Mouse (Mus musculus) thymus, postnatal 0 days (tissue): Measurements from ENCODE around the gene Rpl18a. TPM values are rescaled to one million over a fixed set of nuclear protein-coding genes. Genes with fewer than 3 reads are reported as not detected.

ENCODE experiments used
- DNase-seq: peaks from one replicate; pipeline ENCODE4 v3.0.0-alpha.2; 2015; ENCODE audit warnings: low spot score
- polyA plus RNA-seq: library from polyadenylated mRNA; unstranded; fragments of >200 nt; fragmentation: Nextera tagmentation; extraction: Ambion mirVana; gene quantifications from 2 replicates; pipeline ENCODE4 v1.2.1, GENCODE M21; 2015

Gene Rpl18a
- polyA plus RNA-seq, 1 experiment from 2014 or later = 6,882 TPM

DNA sequence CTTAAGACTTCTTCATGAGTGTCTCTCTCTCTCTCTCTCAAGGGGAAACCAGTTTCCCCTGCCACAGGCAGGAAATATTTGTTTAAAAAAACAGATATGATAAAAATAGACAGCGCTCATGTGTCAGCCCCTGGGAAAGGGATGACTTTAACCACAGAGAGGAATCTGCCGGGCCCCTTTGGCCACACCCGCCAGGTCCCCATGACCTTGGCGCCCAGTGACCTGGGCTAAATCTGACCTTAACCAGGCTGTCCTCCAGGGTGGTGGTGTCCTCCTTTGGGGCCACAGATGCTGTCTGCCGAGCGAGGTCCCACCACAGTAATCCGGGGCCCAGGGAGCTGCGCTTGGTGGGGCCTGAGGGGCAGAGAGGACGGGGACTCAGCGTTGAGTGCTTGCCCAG is 12.5 kb downstream of the Rpl18a start:
- DNase-seq = no peak

DNA sequence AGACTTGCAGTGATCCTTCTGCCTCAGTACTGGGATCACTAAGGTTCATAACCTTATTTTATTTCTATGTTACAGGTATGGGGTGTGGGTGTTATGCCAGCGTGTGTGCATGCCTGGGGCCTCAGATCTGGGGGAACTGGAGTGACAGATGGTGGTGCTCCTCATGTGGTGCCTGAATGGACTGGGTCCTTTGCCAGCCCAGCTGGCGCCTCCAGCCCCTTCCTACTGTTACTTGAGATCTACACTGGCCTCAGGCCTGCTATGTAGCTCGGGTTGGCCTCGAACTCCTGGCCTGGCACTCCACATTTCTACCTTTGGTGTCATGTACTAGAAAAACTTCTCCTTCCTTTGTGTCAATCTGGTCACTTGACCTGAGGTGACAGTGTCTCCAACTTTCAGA is 13.0 kb downstream of the Rpl18a start:
- no peak for DNase-seq

DNA sequence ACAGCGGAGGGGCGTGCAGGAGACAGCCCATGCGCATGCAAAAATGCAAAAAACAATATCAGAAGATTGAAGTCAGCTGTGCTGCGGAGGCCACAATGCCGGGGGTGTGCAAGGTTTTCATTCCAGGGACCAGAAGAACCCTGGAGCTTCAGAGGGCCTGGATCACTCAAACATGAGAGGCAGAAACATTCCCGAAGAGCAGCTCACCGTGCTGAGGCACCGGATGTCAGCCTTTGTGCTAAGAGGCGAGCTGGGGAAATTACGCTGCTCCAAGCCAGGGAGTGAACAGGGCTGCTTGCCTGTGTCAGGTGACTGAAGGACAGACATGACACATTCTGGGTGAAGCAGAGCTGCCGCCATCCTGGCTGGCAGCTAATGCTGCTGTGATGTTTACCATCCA is 16.7 kb downstream of the Rpl18a start:
- DNase-seq = no peak

DNA sequence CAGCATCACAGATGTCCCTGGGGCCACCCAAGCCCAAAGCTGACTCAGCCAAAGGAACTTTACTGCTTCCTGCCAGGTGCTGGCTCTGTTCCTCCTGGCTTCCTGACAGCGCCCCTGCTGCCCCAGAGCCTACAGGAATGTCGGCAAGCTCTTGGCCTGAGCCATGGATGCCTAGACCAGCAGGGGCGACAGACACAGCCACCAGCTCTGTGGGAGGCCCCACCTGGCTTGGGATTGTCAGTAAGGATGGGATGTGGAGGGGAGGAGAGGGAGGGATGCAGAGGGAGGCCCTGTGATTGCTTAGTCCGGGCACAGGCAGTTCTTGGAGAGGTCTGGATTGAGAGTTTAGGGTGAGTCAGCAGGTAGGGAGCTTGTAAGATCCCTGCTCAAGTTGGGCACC is 17.1 kb downstream of the Rpl18a start:
- DNase-seq = no peak

DNA sequence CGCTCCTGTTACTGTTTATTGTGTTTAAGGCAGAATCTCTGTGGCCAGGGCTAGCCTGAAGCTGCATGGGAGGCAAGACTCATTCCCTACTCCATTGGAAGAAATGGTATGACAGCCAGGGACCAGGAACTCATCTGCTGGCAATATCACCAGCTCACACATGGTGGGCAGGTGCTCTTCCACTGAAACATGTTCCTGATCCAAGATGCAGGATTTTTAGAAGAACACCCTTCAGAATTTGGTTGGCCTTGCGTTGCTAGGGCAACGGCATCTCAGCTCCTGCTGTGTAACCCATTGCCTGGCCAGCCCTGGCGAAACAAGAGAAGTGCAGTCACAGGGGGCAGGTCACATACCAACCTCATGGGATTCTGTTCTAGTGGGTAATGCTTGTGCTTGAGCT is 17.7 kb downstream of the Rpl18a start:
- no peak for DNase-seq

DNA sequence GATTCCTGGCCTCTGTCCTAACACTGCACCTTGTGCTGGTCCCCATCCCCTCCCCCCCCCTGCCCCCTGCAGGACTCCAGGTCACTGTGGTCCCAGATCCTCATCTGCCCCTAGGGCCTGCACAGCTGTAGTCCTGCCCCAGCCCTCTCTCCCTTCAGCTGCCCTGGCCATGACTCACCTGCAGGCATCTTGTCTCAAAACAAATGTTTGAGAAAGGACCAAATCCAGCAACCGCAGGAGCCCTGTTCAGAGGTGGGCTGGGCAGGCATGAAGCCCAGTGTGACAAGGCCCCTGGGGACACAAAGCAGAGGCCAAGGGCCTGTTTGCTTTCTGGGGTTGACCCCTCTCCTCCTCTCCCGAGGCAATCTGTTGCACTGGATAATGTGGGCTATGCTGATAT is 19.0 kb downstream of the Rpl18a start:
- no peak for DNase-seq

DNA sequence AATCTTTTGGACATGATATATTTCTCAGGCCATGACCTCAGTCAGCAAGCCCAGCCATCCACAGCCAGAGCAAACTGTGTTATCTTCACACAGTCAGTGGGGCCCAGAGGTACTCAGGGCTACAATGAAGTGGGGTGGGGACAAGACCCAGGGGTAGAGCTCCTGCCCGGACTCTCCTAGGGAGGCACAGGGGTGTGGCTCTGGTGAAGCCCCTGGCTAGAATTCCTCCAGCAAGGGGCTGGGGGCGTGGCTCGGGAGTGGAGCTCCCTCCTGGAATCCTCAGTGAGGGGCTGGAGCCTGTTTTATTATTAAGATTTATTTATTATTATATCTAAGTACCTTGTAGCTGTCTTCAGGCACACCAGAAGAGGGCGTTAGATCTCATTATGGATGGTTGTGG is 20.8 kb downstream of the Rpl18a start:
- no peak for DNase-seq

DNA sequence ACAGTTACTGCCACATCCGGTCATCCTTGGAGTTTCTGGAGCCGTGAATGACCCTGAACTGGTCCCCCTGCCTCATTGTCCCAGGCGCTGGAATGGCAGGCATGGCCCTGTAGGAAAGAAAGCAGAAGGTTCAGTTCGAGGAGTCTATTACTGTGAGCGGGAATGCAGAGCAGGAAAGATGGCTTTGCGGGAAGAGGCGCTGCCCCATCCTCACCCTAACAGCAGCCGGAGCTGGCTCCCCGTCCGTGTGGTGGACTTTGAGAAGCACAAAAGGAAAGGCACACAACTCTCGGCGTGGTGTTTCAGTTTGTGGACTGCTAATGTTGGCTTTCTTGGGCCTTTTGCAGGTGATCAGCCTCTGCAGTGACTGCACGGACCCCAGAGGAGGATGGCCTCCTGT is 22.8 kb downstream of the Rpl18a start:
- no peak for DNase-seq

DNA sequence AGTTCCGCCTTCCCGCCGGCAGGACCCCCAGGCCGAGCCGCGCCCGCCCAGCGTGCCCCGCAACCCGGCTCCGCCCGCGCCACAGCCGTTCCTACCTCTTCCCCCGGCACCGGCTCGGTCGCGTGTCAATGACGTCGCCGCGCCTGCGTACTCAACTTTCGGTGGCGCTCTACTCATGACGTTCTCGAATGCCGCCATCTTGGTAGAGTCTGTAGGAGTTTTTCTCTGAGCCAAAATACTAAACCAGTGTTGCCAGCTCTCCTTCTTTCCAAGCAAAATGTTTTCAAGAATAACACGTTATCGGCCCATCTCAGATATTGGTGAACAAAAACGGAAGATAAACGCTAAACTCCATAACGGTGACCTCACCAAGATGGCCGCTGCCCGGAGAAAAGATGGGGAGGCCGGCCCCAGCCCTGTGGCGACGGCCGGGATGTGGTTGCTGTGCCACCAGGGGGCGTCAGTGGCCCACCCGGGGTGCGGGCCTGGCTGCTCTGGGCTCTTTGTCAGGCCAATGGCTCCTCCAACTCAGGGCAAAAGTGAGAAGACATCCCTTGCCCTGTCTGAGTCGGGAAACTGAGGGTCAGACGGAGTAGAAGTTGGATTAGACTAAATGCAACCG is 23.7 kb downstream of the Rpl18a start, which contains the start of gene Ccdc124:
TSS of gene Ccdc124 (minus strand) at position 572 of the 622 bp plus-strand sequence.
- peak; percentile 96 for DNase-seq

DNA sequence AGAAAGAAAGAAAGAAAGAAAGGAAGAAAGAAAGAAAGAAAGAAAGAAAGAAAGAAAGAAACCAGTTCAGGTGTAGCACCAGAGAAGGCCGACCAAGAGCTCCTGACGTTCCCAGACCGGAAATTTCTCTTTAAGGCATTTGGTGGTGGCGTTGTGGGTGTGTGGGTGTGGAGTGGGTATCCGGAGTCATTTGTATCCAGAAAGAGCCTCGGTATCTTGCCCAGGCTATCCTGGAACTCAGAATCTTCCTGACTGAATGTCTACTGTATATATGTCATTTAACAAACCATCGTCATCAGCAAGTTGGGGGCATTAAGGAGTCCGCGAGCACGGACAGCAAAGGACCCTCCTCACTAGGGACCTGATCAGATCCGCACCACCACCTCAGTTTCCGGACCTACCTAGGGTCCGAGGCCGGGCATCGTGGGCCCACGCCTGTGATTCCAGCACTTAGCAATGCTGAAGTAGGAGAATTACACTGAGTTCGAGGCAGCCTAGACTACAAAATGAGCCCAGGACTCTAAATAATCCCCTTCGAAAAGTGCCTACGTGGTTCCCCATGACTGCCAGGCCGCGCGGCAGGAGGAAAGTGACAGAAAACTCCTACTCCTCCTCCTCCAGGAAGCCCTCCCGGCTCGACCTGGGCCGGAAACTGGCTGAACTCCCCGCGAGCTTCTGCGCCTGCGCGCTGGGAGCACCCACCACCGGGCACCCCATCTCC is 24.4 kb downstream of the Rpl18a start:
- no peak for DNase-seq

DNA sequence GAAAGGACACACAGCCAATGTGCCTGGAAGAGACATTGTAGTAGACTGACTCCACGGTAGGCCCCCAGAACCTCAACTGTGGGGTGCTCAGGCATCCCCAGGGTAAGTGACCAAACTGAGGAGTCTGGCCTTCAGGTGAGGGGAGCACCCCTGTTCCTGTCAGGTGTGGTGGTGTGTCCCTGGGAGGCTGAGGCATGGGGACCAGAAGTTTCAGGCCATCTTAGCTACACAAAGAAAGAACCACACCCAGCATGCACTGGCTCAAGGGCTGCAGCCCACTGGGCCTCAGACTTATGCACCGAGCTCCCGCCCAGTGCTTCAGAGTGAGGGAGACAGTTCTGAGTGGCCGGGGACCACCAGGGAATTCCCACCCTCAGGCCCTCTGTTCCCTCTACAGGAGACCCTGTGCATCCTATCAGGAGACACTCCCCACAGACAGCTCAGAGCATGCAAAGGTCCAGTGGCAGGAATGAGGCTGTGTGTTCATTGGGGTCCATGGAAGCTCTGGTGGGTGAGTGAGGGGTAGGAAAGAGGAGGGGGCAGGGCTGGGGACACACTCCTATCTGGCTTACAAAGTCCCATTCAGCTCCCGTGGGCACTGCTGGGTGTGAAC is 25.9 kb downstream of the Rpl18a start:
- no peak for DNase-seq

DNA sequence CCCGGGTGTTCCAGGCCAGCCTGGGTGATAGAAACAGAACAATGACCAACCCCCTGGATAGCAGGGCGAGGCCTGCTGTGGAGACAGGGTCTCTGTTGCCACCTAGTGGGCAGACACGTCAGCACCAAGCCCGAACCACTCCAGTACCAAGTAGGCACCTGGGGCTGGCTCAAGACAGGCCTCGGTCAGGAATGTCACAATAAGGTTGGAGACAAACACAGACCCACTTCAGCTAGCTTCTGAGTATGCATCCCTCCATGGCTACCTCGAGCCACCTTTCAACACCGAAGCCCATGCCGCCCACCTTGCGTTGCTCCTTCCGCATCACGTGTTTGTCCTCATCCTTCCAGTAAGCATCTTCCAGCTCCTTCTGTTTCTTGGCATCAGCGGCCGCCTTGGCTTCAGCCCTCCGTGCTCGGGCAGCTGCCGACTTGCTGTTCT is 27.6 kb downstream of the Rpl18a start:
- peak; percentile 66 for DNase-seq

DNA sequence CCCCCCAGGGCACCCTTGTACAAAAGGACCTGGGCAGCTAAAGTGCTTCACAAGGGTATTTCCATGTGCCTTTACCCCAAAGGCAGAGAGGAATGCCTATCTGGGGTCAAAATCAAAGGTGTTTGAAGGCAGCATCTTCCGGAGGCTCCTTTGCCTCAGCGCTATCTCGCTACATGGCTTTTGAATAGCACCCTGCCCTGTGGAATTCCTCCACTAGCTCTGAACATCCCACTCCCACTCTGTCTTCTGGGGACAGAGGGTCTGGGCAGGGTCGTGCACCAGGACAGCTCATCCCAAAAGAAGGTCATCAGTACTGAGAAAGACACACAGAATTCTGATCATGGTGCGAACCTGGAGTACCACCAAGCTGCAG is 28.0 kb downstream of the Rpl18a start:
- DNase-seq = no peak

DNA sequence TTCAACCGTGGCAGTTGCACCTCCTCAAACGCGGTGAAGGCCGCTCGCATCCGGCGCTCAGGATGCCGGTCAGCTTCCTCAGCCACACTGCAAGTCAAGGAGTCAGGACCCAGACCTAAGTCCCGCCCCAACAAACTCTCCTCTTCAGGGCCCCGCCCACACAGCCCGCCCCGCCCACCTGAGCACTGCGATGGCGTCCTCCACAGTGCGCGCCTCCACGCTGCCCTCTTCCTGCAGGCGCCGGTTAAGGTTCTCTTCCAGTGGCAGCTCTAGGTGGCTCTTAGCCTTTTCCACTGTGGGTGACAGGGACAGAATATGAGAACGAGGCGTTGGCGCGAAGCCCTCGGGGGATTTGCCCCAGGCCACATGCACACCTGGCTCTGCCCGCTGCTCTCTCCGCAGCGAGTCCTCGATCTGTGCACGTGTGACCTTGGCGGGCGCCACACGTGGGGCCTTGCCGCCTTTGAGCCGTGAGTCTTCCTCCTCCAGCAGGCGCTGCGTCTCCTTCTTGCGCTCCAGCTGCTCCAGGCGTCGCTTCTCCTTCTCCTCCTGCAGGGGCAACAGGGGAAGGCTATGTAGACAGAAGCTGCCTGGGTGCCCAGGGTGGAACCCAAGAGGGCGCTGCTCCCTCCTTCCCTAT is 28.5 kb downstream of the Rpl18a start:
- DNase-seq = peak; percentile 67

DNA sequence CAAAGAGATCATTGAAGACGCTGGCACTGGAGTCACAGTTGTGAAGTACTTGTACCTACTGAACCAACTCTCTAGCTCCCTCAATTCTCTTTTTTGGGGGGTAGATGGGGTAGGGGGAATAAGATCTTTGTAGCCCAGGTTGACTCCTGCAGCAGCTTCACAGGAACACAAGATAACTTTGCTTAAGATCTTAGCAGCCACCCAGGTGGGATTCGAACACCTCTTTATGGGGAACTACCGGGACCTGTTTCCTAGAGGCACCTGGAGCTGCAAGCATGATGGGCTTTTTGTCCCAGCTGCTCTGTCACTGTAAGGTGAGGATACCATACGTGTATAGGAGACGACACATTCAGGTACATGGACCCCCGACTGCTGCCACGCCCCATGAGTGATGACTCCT is 30.6 kb downstream of the Rpl18a start:
- no peak for DNase-seq

DNA sequence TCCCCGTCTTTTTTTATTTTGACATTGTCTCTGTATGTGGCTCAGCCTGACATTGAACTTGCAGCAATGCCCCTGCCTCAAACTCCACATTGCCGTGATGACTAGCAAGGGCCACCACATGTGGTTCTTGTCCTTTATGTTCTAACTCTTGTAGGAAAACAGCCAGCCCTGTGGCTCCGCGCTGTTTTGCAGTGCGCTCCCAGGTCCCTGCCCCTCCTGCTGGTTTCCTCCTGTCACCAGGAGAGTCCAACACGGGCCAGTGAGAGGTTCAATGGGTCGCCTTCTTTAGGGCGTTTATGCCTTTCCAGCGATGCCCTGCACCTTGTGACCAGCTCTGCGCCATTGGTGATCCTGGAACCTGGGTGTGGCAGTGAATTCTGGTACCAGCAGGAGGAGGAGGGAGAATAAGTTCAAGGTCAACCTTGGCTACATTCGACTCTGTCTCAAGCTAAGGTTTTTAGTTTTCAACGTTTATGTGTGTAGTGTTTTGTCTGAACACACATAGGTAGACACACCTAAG is 31.2 kb downstream of the Rpl18a start:
- no peak for DNase-seq

DNA sequence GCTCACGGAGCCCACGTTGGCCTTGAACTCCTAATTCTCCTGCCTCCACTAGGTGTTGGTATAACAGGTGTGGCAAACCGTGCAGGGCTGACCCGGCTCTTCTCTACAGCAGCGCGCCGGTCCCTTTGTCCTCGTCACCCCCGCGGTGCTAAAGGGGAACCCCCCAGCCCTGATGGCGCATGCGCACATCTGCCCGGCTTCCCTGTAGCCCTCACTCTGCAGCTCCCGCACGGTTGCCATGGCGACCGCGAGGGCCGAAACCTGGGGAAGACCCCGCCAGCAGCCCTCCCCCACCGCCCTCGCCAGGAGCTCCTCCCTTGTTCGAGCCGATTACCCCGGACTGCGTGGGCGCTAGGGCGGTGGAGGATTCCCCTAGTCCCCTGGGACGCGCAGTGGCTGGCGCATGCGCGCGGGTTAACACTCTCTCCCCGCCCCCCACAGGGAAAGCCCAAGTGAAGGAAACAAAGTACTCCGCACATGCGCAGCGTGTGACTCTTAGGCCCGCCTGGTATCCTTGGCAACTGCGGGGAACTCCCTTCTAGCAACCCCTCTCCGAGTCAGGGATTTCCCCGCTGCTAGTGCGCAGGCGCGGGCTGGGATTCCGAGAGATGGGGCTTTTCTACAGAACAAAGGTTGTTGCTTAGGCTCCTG is 31.7 kb downstream of the Rpl18a start:
- DNase-seq = peak; percentile 100

DNA sequence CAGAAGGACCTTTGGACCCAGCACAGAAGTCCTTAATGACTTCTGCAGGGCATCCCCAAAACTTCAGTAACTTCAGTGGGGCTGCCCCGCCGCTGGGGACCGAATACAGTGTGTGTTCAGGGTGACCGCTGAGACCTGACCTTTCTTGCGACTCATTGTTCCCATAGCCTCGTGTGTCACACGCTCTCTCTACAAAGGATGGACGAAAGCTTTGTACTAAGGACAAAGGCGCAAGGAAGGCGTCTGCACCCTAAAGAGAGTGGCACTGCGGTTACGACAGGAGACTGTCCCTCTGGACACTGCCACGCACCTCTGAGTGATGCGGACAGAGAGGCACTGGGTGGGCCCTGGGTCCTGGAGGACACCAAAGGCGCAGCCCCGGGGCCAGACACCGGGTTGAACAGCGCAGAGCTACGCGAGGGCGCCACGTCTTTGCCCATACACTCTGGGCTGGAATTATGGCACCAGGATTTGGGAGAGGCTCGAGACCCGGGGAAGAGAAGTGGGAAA is 32.4 kb downstream of the Rpl18a start:
- peak; percentile 42 for DNase-seq

DNA sequence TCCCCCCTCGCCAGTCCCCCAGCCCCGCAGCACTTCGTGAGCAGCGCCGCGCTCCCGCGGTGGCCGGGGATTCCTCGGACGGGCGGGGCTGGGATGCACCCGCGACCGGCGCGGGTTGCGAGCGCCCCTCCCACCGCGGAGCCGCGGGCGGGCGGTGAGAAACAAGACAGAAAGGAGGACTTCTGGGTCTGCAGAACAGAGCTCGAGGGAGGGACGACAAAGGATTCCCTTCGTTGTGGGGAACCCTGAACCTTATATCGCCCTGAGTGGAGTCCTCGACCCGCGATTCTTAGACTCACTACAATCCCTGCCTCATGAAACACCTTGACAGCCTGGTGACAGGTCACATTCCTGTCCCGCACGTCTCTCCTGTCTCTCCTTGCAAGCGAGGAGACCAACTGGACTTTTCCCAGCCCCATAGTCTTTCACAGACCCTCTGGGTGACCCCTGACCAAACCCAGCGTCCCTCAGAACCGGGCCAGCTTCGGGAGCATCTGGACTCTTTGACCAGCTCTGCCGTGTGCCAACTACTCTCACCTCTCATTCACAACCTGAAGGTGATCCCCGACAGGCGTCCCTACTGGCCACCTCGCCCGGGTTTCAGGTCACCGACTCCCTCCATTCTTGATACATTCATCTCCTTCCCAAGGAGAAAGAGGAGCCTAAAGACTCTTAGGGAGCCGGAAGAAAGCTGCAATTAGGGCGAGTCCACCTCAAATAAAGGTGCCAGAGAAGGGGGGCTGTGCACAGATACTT is 33.1 kb downstream of the Rpl18a start:
- no peak for DNase-seq

DNA sequence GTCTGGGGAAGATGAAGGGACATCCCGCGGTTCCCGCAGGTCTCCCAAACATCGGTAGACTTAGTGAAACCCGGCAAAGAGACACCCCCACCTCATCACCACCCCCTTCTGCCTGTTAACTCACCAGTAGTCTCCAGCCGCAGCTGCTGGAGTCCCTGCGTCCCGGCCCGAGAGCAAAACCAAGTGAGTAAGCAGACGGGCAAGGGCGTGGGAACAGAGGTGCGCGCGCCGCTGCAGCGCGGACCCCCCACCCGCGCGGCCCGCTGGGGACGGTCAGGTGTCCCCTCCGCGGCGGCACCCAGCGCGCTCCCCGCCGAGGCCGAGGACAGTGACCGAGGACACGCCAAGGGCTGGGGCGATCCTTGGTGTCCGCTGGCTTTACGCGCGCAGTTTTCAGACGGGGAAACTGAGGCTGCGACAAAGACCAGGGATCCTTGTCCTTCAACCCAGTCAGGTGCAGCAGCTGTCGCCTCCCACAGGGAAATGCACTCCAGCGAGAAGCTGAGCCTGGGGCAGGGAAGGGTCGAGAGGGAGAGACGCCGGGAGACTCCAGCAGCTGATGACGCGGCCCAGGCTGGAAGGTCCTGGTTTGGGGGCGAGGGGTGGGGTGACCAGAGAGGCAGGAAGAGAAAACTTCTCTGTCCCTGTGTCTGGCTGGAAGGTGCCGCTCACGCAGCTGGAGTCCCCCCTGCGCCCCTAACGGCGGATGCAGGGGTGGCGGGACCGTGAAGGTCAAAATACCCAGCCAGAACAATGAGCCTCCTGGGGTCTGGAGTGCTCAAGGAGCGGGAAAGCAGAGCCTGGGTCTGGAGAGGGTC is 34.2 kb downstream of the Rpl18a start, which contains the start of gene Kcnn1:
TSS of gene Kcnn1 (minus strand) at position 435 of the 818 bp plus-strand sequence.
- DNase-seq = no peak
